Mouse (Mus musculus): ENCODE results near the gene Col16a1. TPM values are rescaled to one million over a fixed set of nuclear protein-coding genes. Genes with fewer than 3 reads are reported as not detected.

Col16a1 gene
- polyA plus RNA-seq, 1 experiment from 2014 or later: 2.3 TPM

DNA sequence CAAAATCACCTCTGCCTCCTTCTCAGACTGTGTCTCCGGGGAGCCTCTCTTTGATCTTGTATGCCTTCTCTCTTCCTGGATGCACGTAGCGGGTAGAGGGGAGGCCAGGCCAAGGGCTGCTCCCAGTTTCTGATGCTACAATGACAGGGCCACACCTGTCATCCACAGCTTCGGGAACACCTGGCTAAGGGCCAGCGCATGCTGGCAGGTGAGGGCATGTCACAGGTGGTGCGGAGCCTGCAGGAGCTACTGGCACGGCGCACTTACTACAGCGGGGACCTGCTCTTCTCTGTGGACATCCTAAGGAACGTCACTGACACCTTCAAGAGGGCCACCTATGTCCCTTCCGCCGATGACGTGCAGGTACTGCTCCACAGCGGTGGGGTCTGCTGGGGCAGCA is 38.6 kb upstream of the Col16a1 start:
- H3K4me2 ChIP-seq (ENCODE audit: low read depth, low read length): no peak overlapping the region
- no peak overlapping the region for H3K9ac ChIP-seq (replicated peaks)
- DNase-seq (no peak), ATAC-seq (no peak)
- H3K4me3 ChIP-seq (ENCODE audit: low read depth, low read length): no peak overlapping the region
- peaks cover 3% of the 10 kb centered on the region; the same call in 1 of the 2 replicates for H3K4me1 ChIP-seq (ENCODE audit: insufficient read depth)
- H3K36me3 ChIP-seq (replicated peaks; ENCODE audit: insufficient read depth, low read length): no peaks in the 10 kb centered on the region
- H3K9me3 ChIP-seq (ENCODE audit: low read length): no peaks in the 10 kb centered on the region
- TF ChIP-seq EP300 (IDR thresholded peaks at IDR 0.05; ENCODE audit: low read depth) (no peak), CTCF (IDR thresholded peaks at IDR 0.05; ENCODE audit: low read depth) (no peak)
- H3K27me3 ChIP-seq (ENCODE audit: insufficient read depth, low read length): peaks cover 24% of the 10 kb centered on the region
- no peak overlapping the region for H3K27ac ChIP-seq (ENCODE audit: low read depth)
- 63% methylated on average over 14 of the region's 14 CpGs for WGBS (ENCODE audit: insufficient replicate concordance)

GRCm38 (mm10) chr4:130010723-130011122 is 36.9 kb upstream of the Col16a1 start:
- DNase-seq (no peak), ATAC-seq (no peak)
- no peaks in the 10 kb centered on the region for H3K36me3 ChIP-seq (replicated peaks; ENCODE audit: insufficient read depth, low read length)
- no peak for TF ChIP-seq CTCF (IDR thresholded peaks at IDR 0.05; ENCODE audit: low read depth)
- TF ChIP-seq EP300 (IDR thresholded peaks at IDR 0.05; ENCODE audit: low read depth): no peak
- no peak overlapping the region for H3K4me3 ChIP-seq (ENCODE audit: low read depth, low read length)
- peaks cover 3% of the 10 kb centered on the region; the same call in 1 of the 2 replicates for H3K4me1 ChIP-seq (ENCODE audit: insufficient read depth)
- 73% methylated on average over 4 of the region's 4 CpGs for WGBS (ENCODE audit: insufficient replicate concordance)
- no peaks in the 10 kb centered on the region for H3K9me3 ChIP-seq (ENCODE audit: low read length)
- H3K4me2 ChIP-seq (ENCODE audit: low read depth, low read length): no peak overlapping the region
- H3K27ac ChIP-seq (ENCODE audit: low read depth): no peak overlapping the region
- H3K27me3 ChIP-seq (ENCODE audit: insufficient read depth, low read length): peaks cover 20% of the 10 kb centered on the region
- H3K9ac ChIP-seq (replicated peaks): no peak overlapping the region

- ATAC-seq: no peak
- Histone ChIP-seq H3K9ac (replicated peaks) (no peak overlapping the region), H3K27me3 (ENCODE audit: insufficient read depth, low read length) (peaks cover 9% of the 10 kb centered on the region), H3K9me3 (ENCODE audit: low read length) (no peaks in the 10 kb centered on the region), H3K4me3 (ENCODE audit: low read depth, low read length) (no peak overlapping the region), H3K4me1 (ENCODE audit: insufficient read depth) (no peaks in the 10 kb centered on the region), H3K36me3 (replicated peaks; ENCODE audit: insufficient read depth, low read length) (no peaks in the 10 kb centered on the region), H3K4me2 (ENCODE audit: low read depth, low read length) (no peak overlapping the region), H3K27ac (ENCODE audit: low read depth) (no peak overlapping the region)
- 70% methylated on average over 6 of the region's 6 CpGs for WGBS (ENCODE audit: insufficient replicate concordance)
- DNase-seq: no peak
- TF ChIP-seq EP300 (IDR thresholded peaks at IDR 0.05; ENCODE audit: low read depth) (no peak), CTCF (IDR thresholded peaks at IDR 0.05; ENCODE audit: low read depth) (no peak)
Observed at GRCm38 (mm10) chr4:130012234-130012633, 35.4 kb upstream of the Col16a1 start.

DNA sequence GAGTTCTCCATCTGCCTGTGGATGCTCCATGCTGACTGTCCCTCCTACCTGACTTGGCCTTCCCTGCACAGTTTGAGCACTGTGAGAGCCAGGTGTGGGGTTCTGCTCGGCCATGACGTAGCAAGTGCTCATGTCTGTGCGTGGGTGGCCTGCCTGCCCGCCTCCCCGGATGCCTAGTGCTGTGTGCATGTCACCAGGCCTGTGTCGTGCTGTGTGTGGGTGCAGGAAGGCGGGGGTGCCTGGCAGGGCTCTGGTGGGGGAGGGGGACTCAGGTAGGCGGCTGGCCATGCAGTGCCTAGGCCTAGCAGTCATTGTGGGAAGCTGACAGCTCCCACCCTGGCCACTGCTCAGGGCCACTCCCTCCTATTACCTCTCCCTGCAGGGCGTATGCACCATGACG is 34.5 kb upstream of the Col16a1 start:
- Histone ChIP-seq H3K27ac (ENCODE audit: low read depth) (no peak overlapping the region), H3K4me3 (ENCODE audit: low read depth, low read length) (no peak overlapping the region), H3K36me3 (replicated peaks; ENCODE audit: insufficient read depth, low read length) (no peaks in the 10 kb centered on the region), H3K4me2 (ENCODE audit: low read depth, low read length) (no peak overlapping the region), H3K9ac (replicated peaks) (no peak overlapping the region), H3K27me3 (ENCODE audit: insufficient read depth, low read length) (0 out of 2 replicates have a peak, but pooled peaks cover 3% of the 10 kb centered on the region), H3K9me3 (ENCODE audit: low read length) (no peaks in the 10 kb centered on the region), H3K4me1 (ENCODE audit: insufficient read depth) (no peaks in the 10 kb centered on the region)
- TF ChIP-seq EP300 (IDR thresholded peaks at IDR 0.05; ENCODE audit: low read depth) (no peak), CTCF (IDR thresholded peaks at IDR 0.05; ENCODE audit: low read depth) (no peak)
- WGBS (ENCODE audit: insufficient replicate concordance): 51% methylated on average over 10 of the region's 10 CpGs
- ATAC-seq (no peak), DNase-seq (no peak)

- Histone ChIP-seq H3K4me3 (ENCODE audit: low read depth, low read length) (no peak overlapping the region), H3K27ac (ENCODE audit: low read depth) (no peak overlapping the region), H3K4me2 (ENCODE audit: low read depth, low read length) (no peak overlapping the region), H3K9ac (replicated peaks) (no peak overlapping the region), H3K4me1 (ENCODE audit: insufficient read depth) (no peaks in the 10 kb centered on the region), H3K27me3 (ENCODE audit: insufficient read depth, low read length) (no peaks in the 10 kb centered on the region), H3K36me3 (replicated peaks; ENCODE audit: insufficient read depth, low read length) (no peaks in the 10 kb centered on the region), H3K9me3 (ENCODE audit: low read length) (no peaks in the 10 kb centered on the region)
- no peak for DNase-seq
- 51% methylated on average over 4 of the region's 4 CpGs for WGBS (ENCODE audit: insufficient replicate concordance)
- no peak for ATAC-seq
- no peak for TF ChIP-seq EP300 (IDR thresholded peaks at IDR 0.05; ENCODE audit: low read depth)
- no peak for TF ChIP-seq CTCF (IDR thresholded peaks at IDR 0.05; ENCODE audit: low read depth)
Observed at GRCm38 (mm10) chr4:130016010-130016409, 31.6 kb upstream of the Col16a1 start.

DNA sequence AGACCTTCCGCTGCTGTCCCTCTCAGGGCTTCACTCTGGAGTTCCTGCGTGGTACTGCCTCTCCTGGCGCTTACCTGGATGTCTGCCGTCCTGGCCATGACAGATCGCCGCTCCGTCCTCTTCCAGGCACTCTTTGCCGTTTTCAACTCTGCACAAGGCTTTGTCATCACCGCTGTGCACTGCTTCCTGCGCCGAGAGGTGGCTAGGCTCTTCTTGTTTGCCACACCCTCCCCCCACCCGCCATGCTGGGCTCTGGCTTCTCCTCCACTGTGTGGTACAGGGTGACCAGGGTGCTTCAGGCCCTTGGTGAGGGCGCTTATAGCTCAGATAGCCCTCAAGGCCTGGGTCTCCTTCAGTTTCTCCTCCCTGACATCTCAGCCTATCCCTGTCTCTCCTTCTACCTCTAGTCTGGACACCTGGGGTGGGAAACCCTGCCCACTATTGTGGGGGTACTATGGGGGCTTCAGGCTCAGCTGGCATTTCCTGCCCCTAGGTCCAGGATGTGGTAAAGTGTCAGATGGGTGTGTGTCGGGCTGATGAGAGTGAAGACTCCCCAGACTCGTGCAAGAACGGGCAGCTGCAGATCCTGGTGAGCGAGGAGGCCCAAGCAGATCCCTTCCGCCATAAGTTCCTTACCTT is 30.5 kb upstream of the Col16a1 start:
- H3K27ac ChIP-seq (ENCODE audit: low read depth): no peak overlapping the region
- WGBS (ENCODE audit: insufficient replicate concordance): 52% methylated on average over 18 of the region's 18 CpGs
- no peak overlapping the region for H3K9ac ChIP-seq (replicated peaks)
- no peaks in the 10 kb centered on the region for H3K36me3 ChIP-seq (replicated peaks; ENCODE audit: insufficient read depth, low read length)
- no peak overlapping the region for H3K4me2 ChIP-seq (ENCODE audit: low read depth, low read length)
- no peak overlapping the region for H3K4me3 ChIP-seq (ENCODE audit: low read depth, low read length)
- H3K27me3 ChIP-seq (ENCODE audit: insufficient read depth, low read length): no peaks in the 10 kb centered on the region
- H3K9me3 ChIP-seq (ENCODE audit: low read length): no peaks in the 10 kb centered on the region
- no peak for DNase-seq
- ATAC-seq: no peak
- H3K4me1 ChIP-seq (ENCODE audit: insufficient read depth): no peaks in the 10 kb centered on the region
- TF ChIP-seq EP300 (IDR thresholded peaks at IDR 0.05; ENCODE audit: low read depth): no peak
- TF ChIP-seq CTCF (IDR thresholded peaks at IDR 0.05; ENCODE audit: low read depth): no peak
